Mouse (Mus musculus): ENCODE data around the gene Zbtb8b.

- no peak for TF ChIP-seq POLR2A (IDR thresholded peaks at IDR 0.05; ENCODE audit: low read depth, low read length)
- TF ChIP-seq CTCF (IDR thresholded peaks at IDR 0.05; ENCODE audit: borderline replicate concordance, insufficient read depth, low read length), result no peak
Observed at GRCm38 (mm10) chr4:129418321-129418720, 22.3 kb downstream of the Zbtb8b start.

Measured in embryonic fibroblast, embryonic 13.5 days (primary cell).